Mouse (Mus musculus) layer of hippocampus, postnatal 36 days (tissue): ENCODE results near the gene Klk1b27. TPM values are rescaled to one million over a fixed set of nuclear protein-coding genes. Genes with fewer than 3 reads are reported as not detected.
"Not testable (repeated sequence)": the region's sequence is repeated elsewhere in the genome, so short reads cannot be mapped to it uniquely, and the experiment has no call there.

Experiments
- DNase-seq, 2 experiments: peaks; one replicate each; pipeline ENCODE4 v3.0.0; 2022
- total RNA-seq, 2 experiments: library from RNA; stranded (reverse); gene quantifications; 2 replicates each; pipeline ENCODE4 v1.2.3; 2021

Klk1b27 gene
- total RNA-seq = not detected

DNA sequence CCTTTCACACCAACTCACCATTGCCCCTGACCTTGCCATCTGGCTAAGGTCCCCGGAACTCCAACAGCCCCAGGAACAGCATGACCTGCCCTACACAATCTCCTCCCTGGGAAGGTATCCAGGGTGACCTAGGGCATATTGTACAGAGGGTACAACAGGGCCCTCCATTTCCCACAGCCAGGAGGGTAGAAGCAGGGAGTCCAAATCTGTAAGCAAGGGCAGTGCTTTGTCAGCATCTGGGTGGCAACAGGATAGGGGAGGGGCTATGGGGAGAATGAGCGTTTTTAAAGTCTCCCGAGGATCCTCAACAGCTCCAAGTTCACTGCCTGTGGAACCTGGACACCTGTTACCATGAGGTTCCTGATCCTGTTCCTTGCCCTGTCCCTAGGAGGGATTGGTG is at the start of gene Klk1b27:
Klk1b27 (plus strand) TSS at position 301 of the 400 bp plus-strand sequence.
- not testable (repeated sequence) for DNase-seq

GRCm38 (mm10) chr7:44004847-44005246 is 47.2 kb upstream of the Klk1b27 start:
- no peak for DNase-seq

DNA sequence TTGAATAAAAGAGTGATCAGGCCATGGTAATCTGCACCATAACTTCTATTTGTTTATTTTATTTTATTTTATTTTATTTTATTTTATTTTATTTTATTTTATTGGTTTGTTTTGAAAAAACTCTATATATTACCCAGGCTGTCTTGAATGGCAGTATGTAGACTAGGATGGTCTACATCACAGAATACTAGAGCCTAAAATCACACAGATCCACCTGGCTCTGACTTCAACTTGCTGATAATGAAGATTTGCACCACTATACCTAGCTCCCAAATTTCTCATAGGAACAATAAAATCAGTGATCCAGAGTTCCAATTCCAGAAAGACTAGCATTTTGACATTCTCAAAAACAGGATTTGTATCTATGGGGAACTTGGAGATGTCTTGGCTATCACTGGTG is 40.2 kb upstream of the Klk1b27 start, which contains the start of gene Klk1b26:
Klk1b26 (plus strand) TSS at position 301 of the 400 bp plus-strand sequence.
- not testable (repeated sequence) for DNase-seq

- DNase-seq = peak in 1 of 2 experiments; percentile 3
These were observed 37.4 kb upstream of the Klk1b27 start for GRCm38 (mm10) chr7:44014666-44015065.

DNA sequence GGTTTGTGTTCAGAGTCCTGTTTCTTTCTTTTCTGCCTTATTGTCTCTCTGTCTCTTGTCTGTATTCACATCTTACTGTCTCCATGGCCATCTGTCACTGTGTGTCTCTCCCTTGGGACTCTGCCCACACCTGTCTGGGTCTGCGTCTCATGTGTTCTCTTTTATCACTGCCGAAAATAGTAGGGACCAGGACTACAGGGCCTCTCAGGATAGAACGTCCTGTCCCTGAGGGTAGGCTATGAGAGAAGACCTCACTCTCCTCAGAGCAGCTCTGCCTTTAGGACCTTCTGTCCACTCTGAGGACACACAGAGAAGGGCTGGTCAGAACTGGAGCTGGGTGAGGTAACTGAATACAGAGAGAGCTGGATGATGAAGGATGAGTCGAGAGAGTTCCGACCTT is 37.0 kb upstream of the Klk1b27 start:
- DNase-seq = no peak

- DNase-seq = no peak
These were observed 20.0 kb downstream of the Klk1b27 start for GRCm38 (mm10) chr7:44072117-44072516.

DNA sequence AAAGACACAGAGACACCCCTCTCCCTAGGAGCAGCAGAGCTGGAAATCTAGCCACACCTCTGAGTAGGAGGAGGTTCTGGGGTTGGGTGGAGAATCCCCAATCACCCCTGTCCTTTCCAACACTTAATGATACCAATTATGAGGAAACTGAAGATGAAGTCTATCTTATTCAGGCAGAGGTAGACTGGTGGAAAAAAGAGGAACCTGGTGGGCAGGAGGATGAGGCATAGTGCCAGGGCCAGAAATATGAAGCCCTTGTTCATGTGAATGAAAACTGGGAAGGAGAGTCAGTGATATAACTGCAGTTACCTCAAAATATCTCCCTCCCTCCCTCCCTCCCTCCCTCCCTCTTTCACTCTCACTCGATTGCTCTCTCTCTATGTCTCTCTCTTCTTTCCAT is 25.6 kb downstream of the Klk1b27 start:
- no peak for DNase-seq

DNA sequence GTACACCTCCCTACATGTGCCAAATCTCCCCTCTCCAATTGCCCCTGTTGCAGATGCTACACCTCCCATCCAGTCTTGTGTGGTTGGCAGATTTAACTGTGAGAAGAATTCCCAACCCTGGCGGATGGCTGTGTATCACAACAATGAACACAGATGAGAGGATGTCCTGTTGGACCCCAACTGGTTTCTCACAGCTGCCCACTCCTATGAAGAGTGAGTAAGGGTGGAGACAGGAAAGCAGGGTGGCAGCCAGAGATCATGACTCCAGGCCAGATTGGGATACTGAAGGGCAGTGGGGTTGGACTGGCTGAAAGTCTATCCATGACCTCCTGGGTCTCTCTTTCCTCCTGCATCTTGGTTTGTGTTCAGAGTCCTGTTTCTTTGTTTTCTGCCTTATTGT is 44.0 kb downstream of the Klk1b27 start:
- no peak for DNase-seq

- not testable (repeated sequence) for DNase-seq
These were observed 49.9 kb downstream of the Klk1b27 start, which contains the start of gene Klk1b21 for GRCm38 (mm10) chr7:44102028-44102427. Klk1b21 (plus strand) TSS chr7:44102328.

Other genes starting within 250 kb of the Klk1b27 start
- gene Klk7, start 241.0 kb upstream of the Klk1b27 start, total RNA-seq = under 1 TPM; 0.38 to 0.47 TPM
- gene Klk6, start 227.8 kb upstream of the Klk1b27 start, total RNA-seq = under 1 TPM in 1 of 2 experiments, not detected in 1; 0.87 TPM
- gene Klk5, start 210.3 kb upstream of the Klk1b27 start, total RNA-seq = not detected
- gene Klk4, start 171.1 kb upstream of the Klk1b27 start, total RNA-seq = not detected
- gene Klk15, start 118.5 kb upstream of the Klk1b27 start, total RNA-seq = not detected
- gene Klk1b8, start 101.6 kb upstream of the Klk1b27 start, total RNA-seq = not detected
- gene Klk1b1, start 85.5 kb upstream of the Klk1b27 start, total RNA-seq = not detected
- not detected for gene Klk1b9, start 76.2 kb upstream of the Klk1b27 start, total RNA-seq
- gene Klk1b11, start 56.4 kb upstream of the Klk1b27 start, total RNA-seq = not detected
- gene Klk1b26, start 40.1 kb upstream of the Klk1b27 start, total RNA-seq = not detected
- gene Klk1b21, start 50.0 kb downstream of the Klk1b27 start, total RNA-seq = not detected
- gene Klk1b22, start 60.4 kb downstream of the Klk1b27 start, total RNA-seq = not detected
- not detected for gene Klk1b16, start 84.5 kb downstream of the Klk1b27 start, total RNA-seq
- gene Klk1b24, start 135.9 kb downstream of the Klk1b27 start, total RNA-seq = not detected
- gene Klk1b3, start 145.9 kb downstream of the Klk1b27 start, total RNA-seq = not detected
- not detected for gene Klk1b4, start 155.1 kb downstream of the Klk1b27 start, total RNA-seq
- not detected for gene Klk1b5, start 163.7 kb downstream of the Klk1b27 start, total RNA-seq
- gene Klk1, start 173.1 kb downstream of the Klk1b27 start, total RNA-seq = not detected
- not detected for gene Gm36864, start 183.9 kb downstream of the Klk1b27 start, total RNA-seq
- 1 to 10 TPM in 1 of 2 experiments, under 1 TPM in 1; 0.99 to 1.2 TPM for gene 1700028J19Rik, start 194.4 kb downstream of the Klk1b27 start, total RNA-seq
- 10 to 100 TPM; 82.0 to 92.1 TPM for gene 2410002F23Rik, start 194.4 kb downstream of the Klk1b27 start, total RNA-seq
- not detected for gene Acp4, start 205.1 kb downstream of the Klk1b27 start, total RNA-seq
- not detected for gene Gm15517, start 209.2 kb downstream of the Klk1b27 start, total RNA-seq